Mouse (Mus musculus) cerebellum, adult 9-11 months (tissue): ENCODE measurements around the gene Snx10.
A peak's percentile ranks its signal among the peaks of the same experiment; 100 is the strongest.

ENCODE experiments used
- DNase-seq: peaks from one replicate; pipeline ENCODE4 v3.0.0; 2022

The Snx10 gene

DNA sequence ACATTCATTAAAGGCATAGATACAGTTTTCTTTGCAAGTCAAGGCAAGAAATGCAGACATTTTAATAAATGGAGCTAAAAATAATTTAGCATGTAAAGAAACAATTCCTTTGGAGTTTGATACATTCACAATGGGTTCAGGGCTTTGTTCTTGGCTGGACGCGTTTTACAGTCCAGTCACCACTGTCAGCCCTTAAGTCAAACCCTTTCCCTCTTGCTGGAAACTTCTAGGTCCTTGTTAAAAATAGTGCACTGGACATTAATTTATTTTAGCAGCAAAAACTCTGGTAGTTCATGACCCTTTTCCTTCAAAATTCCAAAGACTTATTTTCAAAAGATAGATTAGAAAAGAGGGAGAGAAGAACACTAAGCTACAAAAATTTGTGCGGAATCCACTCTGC lies 68.1 kb downstream of the Snx10 start:
- no peak for DNase-seq

DNA sequence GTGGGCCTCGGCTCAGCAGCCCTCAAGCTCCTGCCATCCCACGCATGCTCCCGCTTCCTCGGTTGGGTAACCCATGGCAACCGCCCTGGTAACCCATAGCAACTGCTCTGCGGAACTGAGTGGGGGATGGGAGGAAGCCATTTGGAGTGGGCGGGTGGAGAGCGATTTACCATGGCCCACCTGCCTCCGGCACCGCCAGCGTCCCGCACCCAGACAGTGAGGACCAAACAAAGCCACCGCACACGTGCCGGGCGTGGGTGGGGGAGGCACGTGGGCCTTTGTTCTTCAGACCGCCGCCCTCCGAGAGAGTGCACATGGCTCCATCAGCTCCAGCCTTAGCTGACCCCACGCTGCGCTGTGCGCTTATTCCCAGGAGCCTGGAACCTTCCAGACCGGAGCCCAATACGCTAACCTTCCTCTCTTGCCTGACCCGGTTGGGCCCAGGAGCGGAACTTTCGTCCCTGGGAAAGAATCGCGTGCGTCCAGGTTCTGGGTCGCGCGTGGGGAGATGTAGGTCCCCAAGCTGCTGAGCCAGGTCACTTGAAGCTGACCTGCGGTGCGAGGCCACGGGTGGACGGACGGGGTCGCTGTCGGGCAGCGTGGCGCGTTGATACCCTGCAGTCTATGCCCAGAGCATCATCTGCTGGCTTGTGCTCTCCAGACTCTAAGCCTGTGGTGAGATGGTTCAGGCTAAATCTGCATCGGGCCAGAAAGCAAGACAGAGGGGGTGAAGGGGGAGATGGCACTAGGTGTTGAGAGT lies 68.8 kb downstream of the Snx10 start:
- peak; percentile 96 for DNase-seq

DNA sequence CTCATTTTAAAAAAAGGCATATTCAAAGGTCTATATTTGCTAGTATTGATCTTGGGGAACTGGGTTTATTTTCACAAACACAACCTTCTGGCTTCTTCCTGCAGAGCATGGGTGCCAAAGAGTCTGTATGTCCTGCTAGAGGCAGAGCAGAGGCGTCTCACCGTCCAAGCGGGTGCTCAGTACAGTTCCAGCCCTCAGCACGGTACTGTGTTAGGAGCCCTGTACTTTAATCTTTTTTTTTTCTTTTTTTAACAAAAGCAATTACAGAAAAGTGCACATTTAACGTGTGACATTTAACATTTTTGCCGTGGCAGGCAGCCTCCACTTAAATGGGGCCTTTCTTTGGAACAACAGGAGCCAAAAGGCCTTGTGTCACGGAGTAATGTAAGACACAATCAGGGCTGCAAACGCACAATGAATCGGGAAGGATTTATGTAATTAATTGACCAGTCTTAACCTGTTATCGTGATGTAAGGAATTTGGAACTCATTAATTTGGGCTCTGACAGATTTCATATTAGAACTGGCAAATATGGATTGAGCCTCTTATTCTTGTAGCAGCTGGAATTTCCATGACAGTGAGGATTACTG lies 69.8 kb downstream of the Snx10 start:
- peak; percentile 50 for DNase-seq

DNA sequence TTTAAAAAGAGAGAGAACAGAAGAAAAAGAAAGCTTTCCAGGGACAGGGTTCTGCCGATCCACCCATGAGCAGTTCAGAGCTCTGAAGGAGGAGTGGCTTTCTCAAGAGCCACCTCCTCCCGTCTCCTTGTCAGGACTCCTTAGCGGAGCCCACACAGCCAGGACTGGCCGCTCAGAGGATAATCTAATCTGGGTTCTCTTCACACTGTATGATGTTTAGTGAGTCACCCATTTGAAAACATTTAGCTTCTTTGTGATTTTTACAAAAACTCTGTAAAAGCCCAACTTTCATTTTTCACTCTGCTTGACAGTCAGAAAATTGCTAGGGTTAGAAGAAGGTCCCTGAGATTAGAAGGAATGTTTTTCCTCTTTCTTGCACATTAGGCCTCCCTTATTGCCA lies 70.8 kb downstream of the Snx10 start:
- no peak for DNase-seq

DNA sequence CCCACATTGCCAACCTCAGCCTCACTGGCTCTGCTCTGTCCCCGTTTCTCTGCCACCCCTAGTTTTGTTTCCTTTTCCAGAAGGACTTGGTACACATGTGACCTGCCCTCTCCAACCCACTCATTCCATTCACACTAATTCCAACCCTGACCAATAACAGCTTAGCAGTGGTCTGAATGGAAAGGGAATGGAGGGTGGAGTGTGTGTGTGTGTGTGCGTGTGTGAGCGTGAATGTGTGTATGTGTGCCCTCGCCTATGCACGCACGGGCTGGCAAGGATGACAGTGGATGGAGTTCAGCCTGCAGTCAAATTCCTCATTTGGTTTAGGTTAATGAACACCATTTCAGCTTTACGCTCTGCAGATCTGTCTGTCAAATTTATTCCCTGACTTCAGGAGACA lies 74.4 kb downstream of the Snx10 start:
- no peak for DNase-seq

DNA sequence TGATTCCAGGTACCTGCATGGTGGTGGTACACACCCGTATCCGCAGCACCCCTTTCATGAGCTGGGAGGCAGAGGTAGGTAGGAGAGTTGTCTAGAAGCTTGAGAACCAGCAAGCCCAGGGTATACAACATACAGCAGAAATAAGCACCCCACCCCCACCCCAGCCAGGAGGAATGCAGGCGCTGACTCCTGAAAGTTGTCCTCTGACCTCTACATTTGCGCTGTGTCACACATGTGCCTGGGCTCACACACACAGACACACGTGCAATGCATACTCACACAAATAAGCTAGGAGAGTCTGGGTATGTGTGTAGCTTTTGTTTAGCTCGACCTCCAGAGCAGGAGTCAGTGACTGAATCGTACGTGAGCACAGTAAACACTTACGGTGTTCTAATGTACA lies 76.7 kb downstream of the Snx10 start:
- DNase-seq, result no peak

DNA sequence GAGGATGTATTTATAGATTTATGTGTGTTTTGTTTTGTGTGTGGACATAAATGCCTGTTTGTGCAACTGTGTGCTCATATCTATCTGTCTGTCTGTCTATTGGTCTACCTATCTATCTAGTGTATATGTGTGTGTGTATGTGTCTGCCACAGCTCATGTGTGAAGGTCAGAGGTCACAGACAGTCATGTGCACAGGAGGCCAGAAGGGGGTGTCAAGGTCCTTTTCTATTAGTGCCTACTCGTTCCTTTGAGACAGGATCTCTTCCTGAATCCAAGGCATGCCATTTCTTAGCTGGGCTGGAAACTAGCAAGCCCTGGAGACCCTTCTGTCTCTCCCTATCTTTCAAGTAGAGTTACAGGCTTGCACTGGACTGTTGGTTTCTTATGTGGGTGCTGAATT lies 78.6 kb downstream of the Snx10 start:
- DNase-seq, result no peak

DNA sequence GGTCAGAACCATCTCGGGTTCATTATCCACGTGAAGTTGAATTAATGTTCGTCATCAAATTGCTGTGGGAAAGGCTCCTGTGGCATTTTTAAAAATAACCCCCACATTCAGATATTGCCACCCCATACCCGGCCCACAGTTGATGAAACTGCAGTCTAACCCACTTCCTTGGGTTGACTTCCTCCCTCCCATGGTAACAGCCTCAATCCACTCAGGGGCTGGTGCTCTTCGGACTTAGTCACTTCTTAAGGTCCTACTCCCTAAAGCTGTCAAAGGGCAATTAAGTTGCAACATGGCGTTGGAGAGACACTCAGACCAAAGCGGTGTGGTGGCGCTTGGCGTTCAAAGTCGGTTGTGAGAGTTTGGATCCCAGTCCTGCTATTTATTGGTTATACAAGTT lies 80.0 kb downstream of the Snx10 start:
- no peak for DNase-seq

DNA sequence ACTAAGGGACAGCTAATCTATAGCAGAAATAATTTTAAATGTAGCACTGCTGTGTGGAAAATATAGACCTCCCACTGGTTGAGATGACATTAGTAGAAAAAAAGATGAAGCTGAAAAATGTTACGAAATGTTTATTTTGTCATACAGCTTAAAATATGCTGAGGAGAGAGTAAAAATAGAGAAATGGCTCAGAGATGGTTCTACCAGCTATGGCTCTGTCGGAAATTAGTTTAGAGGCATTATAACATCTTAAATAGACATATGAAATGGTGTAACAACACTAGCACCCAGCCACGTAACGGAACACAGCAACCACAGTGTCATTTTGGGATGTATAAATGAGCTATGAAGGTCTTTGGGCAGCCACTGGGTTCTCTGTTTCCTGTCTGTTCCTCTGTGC lies 82.5 kb downstream of the Snx10 start:
- no peak for DNase-seq

DNA sequence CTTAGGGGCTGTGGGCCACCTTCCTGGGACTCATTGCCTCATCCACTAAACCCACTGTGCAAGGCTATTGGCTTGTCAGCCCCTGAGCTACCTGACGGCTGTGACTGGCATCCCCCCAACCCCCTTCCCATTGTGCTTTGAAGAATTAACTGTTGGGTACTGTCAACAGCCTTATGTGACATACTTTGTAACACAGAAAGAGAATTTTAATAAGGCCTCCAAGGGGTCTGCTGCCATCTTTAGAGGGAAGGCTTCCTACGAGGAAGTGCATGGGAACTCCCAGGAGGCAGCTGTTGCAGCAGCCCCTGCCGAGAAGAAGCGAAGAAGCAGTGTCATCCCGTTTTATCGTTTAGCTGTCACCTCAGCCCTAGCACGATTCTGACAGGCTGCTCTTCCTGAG lies 83.1 kb downstream of the Snx10 start:
- no peak for DNase-seq

DNA sequence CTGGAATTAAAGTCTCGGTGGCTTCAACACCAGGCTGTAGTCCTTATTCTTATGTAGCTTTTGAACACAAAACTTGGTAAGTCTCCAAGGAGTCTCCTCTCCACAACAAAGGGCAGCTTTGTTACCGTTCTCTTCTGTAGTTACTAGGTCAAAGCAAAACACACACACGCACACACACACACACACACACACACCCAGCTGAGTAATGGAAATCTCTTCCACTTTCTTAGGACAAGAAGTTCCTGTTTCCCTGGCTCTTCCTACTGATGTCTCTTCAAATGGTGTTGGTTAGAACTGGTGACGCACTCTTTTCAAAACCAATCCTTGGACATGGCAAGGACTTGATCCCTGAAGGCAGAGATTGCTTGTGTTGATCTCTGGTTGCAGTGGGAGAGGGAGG lies 87.9 kb downstream of the Snx10 start:
- DNase-seq, result no peak

DNA sequence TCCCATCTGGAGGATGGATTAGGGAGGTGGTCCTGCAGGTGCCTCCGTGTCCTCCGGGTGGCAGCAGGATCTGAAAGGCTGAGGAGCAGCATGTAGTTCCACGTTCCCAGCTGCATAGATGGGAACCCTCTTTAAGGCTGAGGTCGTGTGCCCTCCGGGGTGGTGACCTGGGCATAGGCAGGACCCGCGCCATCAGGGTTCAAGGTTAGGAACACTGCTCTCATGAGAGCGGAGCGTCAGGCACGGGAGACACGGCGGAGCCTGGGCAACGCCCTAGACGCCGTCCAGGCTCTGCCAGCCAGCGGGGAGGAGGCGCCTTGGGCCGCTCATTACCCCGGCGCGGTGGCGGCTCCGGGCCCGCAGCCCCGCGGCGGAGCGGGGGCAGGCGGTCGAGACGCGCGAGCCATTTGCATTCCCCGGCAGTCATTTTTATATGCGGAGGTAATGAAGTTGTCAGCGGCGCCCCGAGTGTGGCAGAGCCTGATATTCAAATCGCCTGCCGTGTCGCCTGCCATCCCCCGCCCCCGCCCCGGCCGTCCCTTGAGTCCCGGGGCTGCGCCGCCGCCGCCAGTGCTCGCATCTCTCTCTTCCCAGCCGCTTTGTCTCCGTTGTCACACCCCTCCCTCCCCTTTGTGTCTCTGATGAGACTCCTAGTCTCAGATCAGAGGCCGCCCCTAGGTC lies 88.8 kb downstream of the Snx10 start:
- peak; percentile 70 for DNase-seq

DNA sequence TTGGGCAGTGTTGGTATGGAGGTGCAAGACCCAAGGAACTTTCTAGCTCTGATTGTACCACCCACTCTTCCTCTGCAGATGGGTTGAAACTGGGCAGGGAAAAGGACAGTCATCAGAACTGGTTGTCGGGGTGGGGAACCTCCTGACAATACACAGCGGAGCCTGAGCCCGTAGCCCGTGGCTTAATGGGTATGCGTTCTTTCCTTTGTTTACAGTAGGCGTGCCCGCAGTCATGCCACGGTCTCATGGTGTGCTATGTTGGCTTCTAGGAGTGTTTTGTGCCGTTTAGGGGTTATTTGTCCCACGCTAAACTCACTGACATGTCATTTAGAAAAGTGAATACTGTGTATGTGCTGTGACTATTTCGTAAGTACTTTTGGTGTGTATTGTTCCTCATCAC lies 90.0 kb downstream of the Snx10 start:
- DNase-seq, result no peak

DNA sequence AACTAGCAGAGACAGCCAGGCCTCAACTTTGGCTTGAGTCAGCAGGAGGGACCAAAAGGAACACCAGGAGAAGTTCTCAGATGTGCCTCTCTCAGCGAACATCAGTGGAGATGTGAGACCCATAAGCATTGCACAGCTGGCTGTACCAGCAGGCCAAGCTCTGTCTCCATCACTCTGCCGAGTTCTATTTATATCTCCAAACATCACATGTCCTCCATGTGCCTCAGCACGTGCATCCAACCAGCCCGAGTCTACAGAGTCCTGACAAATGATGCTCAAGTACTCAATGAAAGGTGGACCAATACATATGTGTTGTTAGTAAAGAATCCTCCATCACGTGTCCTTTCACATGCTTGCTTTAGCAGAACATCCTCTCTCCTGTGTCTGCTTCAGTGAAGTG lies 103.1 kb downstream of the Snx10 start:
- DNase-seq, result no peak

DNA sequence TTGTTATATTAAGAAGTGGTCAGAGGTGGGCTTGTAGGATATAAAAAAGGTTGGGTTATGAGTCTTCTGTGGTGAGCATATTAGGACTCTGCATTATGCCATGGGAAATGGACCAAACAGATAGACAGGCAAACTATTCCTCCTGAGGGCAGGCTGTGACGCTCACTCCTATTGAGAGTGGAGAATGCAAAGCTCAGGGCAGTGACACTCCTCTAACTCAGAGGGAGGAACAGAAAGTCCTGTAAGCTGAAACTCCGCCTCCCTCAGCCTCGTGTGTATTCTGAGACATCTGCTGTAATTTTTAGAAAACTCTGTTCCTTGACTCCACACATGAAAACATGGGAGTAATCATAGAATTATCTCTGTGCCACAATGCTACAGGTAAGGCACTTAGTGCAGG lies 106.0 kb downstream of the Snx10 start:
- DNase-seq, result no peak

DNA sequence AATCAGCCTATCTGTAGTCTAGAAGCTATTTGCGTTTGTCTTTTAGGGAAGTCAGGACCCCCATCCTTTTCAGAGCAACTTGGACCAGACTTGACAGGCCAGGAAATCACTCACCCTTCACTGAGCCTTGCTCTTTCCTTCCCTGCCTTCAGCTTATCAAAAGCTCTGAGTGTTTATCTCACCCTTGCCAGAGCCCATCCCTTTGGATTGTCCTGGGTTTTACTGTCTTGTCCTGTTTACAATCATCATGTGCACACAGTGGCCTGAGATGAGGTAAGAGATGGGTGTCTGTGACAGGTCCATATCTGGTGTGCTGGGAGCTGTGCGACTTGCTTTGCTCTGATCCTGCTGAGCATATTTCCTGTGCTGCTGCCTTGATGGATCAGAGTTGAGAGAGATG lies 106.5 kb downstream of the Snx10 start:
- no peak for DNase-seq

DNA sequence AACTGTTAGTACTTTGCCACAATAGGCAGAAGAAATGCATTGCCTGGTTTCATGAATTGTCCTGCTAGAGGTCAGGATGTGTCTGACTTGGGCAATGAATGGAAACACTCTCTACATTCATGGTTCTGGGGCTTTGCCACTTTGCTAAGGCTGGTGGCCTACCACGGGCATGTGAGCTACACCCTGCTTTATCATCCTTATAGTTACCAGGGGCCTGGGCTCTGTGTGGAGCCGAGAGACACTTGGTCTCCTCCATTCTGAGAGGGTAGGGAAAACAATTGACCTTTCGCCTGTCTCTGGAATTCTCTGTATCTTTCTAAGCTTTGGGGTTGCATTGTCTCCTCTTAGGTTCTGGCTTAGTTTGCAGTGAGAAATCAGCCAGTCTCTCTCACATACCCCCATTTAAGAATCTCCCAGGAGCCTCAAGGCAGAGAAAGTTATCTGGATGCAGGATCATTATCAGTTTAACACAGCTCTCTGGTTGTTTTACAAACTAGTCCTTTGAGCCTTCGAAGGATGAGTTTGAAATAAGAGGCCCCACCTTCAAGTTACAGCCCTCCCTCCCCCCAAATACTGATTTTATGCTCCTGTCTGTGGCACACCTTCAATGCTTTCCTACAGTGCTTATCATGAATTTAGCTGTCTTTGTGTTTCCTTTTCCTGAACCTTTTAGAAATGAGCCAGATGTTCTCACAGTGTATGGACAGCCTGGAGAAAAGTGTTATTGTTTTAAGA lies 109.4 kb downstream of the Snx10 start:
- DNase-seq, result no peak

DNA sequence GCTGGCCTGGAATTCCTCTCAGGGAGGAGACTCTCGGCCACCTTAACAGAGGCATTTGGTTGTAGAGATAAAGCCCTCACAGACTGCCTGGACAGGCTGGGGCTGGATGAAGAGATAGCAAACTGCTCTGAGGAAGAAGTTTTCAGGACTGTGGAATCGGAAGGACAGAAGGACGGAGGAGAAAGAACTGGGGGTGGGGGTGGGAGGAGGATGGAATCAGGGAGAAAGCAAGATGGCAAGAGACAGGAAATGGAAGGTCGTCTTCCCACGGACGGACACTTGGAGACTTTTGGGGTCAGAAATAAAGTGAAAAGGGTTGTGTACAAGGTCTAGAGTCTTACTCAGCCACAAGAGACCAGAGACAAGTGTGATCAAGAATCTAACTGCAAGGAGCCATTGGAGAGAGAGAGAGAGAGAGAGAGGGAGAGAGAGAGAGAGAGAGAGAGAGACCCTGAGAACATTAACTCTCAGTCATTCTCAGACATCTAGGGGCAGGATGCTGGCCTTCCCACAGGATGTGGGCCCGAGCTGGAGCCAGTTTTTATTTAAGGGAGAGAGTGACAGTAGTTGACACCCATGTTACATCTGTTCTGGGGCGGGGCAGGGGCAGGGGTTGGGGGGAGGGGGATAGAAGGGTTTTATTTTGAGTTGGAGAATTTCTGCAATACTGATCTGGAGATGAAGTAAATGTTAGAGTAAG lies 110.1 kb downstream of the Snx10 start:
- DNase-seq, result no peak

DNA sequence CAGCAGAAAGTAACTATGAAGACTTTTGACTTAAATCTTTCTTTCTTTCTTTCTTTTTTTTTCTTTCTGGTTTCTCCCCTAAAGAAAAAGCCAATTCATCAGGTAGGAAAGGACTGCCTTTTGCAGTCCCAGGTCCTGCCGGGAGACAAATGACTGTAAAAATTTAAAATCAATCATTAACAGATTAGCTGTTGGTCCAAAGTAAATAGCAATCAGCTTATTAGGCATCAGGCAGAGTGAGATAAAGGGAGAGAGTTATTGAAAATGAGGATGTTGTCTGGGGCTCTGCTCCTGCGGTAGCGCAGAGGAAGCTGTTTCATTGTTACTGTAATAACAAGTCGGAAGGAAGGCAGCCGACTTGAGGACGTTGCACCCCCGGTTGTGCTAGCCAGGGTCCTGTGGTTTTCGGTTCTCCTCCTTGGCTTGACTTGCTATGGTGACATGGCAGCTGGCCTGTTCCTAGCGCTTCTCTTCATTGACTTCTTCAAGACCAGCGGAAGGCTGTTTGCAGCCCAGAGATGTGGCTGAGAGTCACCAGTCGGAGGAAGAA lies 112.4 kb downstream of the Snx10 start:
- DNase-seq, result no peak
